Mouse (Mus musculus): ENCODE results near the gene Stx8. TPM values are rescaled to one million over a fixed set of nuclear protein-coding genes. Genes with fewer than 3 reads are reported as not detected.

The Stx8 gene
- polyA plus RNA-seq, 1 experiment: 4.9 TPM

GRCm38 (mm10) chr11:68247897-68248296 is 281.9 kb downstream of the Stx8 start:
- WGBS: 60% methylated on average over 6 of the region's 6 CpGs

DNA sequence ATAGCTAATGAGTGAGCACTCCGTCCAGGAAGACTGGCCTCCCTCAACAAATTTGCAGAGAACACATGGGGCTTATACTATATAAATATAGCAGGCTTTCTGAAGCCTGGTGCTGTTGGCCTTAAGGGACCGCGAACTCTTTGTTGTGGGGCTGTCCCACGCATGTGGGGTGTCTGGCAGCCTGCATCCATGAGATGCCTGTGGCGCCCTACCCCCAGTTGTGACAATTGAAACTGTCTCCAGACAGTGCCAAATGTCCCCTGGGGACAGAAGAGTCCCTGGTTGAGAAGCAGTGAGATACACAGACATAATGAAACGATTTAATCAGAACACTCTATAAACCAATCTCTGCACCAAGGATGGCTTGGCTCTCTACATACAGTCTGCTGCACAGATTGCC is 284.1 kb downstream of the Stx8 start:
- DNase-seq (ENCODE audit: low read depth, low spot score): no peak
- 83% methylated on average over 6 of the region's 6 CpGs for WGBS

More at GRCm38 (mm10) chr11:68247897-68248296, 281.9 kb downstream of the Stx8 start:
- DNase-seq (ENCODE audit: low read depth, low spot score): no peak

DNA sequence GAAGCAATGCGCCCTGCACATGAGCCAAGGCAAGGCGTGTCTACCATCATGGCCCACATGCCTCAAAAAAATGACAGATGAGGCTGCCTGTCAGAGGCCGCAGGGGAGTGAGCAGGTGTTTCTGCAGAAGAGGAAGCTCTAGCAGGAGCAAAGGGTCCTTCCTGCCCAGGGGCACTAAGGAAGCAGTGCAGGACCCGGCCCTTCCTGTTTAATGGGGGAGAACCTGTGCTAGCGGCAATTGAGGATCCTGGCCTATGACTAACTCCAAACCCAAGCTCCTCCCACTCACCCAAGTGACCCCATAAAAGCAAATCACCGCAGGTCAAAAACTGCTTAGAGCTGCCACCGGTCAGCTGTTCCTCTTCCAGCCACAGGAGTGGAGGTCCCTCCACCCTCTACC is 287.5 kb downstream of the Stx8 start:
- no peak for DNase-seq (ENCODE audit: low read depth, low spot score)

More for the DNA sequence above, 287.5 kb downstream of the Stx8 start:
- 54% methylated on average over 7 of the region's 7 CpGs for WGBS

Other genes with a start within 250 kb of the Stx8 start
- gene Glp2r, start 195.0 kb upstream of the Stx8 start, polyA plus RNA-seq (2012; rRNA removed): 1.3 and 3.0 TPM in 2 replicates
- 0.19 and 0.20 TPM in 2 replicates for gene Gsg1l2, start 191.6 kb upstream of the Stx8 start, polyA plus RNA-seq (2012; rRNA removed)
- 0.07 TPM in 1 of 2 replicates, not detected in the other for gene Dhrs7c, start 168.0 kb upstream of the Stx8 start, polyA plus RNA-seq (2012; rRNA removed)
- 12.9 and 19.4 TPM in 2 replicates for gene Usp43, start 44.0 kb upstream of the Stx8 start, polyA plus RNA-seq (2012; rRNA removed)
- 0.53 and 2.0 TPM in 2 replicates for gene Cfap52, start 542 bp upstream of the Stx8 start, polyA plus RNA-seq (2012; rRNA removed)